Mouse (Mus musculus) right cerebral cortex, postnatal 10 days (tissue): ENCODE data around the gene Thada.

Source experiments
- DNase-seq, 2 experiments: peaks; one replicate each; pipeline ENCODE4 v3.0.0; 2021; ENCODE audit warnings: low spot score in 2 of 2

Thada gene

DNA sequence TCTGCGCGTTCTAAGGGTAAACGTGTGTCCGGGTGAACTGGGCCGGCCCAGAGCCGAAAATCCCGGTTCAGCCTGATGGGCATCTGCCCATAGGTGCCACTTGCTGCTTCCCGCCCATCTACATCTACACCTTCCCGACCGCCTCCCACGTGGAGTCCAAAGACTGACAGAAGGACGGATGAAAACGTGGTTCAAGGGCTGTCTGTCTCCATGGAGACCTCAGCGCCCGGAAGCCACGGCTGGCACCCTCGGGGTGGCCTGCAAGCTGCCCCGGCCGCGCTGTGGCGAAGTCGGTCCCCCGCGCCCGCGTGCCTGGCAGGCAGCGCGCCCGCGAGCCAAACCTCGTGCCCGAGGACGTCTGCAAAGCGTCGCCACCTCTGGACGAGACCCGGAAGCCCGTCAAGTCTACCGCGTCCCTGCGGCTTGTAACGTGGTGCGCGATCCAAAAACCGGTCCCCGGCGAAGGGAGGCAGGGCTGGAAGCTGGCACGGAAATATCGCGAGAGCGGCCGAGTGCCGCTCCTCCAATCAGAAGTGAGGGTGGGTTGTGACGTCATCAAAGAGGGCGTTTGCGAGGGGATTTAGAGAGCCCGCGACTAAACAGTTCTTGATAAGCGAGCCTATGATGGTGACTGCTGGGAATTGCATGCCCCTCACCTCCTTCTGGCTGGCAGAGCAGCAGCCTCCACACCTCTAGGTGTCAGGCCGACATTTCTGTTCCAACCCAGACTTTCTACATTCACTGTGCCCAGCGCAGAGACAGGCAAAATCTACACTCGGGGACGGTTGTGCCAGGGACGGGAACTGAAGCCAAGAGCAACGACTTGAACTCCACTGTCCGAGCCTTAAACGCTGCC lies at the start of gene Thada:
Gene Thada, minus strand, starts transcription at position 453 of the 856 bp plus-strand sequence.
- peak; percentile 98 to 99 for DNase-seq

DNA sequence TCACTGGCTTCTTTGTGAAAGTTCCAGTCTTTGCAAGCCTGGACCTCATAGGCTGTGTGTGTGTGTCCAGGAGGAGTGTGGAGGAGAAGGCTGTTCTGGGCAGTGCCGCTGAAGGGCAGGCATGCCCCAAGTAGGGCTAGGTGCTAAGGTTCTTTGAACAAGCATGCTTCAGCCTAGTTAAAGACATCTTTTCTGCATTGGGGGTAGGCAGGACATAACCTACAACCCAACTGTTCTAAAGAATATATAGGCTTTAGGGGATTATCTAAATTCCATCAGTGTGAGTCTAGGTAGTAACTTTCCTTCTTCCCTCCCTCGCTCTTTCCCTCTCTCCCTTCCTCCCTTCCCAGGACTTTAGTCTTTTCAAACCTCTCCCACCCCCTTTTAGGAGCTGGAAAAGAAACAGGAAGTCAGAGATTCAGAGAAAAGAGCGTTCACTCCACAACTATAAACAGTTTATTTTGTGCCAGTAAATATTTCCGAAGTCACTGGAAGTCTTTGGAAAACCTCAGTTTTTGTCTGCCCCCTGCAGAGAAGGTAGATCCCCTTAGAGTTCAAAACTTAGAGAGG lies 46.6 kb upstream of the Thada start:
- no peak for DNase-seq

DNA sequence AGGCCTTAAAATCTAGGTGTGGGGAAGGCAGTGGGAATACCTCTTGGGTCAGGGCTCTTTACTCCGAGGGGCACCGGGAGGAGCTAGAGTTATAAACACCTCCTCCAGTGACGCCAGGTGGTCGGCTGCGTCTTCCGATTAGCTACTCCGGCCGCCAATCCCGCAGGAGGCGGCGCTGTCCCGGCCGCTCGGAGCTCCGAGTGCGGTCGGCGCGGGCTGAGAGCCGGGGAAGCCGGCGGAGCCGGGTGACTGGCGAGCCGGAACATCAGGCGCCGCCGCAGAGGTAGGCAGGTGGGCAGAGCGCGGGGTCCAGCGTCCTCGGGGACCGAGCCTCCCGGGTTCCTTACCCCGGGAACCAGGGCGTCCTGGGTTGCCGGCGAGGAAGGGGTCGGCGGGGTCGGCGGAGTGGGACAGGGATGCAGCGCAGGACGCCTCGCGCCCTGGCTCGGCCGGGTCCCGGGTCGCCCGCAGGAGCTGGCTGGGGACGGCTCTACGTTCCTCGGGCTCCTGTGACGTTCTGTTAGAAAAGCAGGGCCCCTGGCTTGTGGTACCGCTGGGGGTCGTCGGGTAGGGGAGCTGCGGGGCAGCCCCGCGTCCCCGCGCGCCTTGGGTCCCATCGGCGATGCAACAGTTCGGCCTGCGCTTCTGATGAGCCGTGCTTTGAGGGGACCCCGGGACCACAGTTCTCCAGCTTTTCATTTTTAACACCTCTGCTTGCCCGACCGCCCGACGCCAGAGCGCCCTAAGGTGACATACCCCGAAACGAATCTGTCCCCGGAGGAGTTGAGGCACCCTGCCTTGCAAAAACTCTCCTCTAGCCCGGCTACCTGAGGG lies 45.9 kb upstream of the Thada start, which contains the start of gene Plekhh2:
Gene Plekhh2, plus strand, starts transcription at position 214 of the 834 bp plus-strand sequence.
- peak; percentile 90 to 91 for DNase-seq

DNA sequence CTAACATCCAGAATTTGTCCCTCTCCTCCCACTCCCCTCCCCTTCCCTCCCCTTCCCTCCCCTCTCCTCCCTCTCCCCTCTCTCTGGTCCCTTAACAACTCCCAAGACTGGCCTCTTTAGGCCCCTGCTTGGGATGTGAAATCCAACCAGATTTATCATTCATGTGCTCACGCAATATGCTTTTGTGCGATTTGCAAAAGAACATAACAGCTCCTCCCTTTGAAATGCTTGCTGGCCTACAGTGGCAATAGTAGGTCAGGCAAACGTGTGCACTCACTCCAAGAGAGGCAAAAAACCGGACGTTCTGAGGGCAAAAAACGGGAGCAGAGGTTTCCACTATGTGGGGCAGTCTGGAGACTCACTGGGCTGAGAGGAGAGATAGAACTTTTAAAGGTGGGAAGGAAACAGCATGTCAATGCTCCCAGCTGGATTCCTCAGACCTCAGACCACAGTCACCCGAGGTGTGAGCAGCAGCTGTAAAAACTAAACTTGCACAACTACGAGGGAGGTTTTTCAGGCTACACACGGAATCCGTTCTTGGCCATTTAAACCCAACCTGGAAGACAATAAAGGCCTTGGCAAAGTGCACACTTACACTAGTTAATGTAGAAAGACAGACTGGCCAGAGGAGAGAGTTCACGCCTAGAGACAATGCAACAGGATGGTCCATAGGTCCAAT lies 45.1 kb upstream of the Thada start:
- no peak for DNase-seq

DNA sequence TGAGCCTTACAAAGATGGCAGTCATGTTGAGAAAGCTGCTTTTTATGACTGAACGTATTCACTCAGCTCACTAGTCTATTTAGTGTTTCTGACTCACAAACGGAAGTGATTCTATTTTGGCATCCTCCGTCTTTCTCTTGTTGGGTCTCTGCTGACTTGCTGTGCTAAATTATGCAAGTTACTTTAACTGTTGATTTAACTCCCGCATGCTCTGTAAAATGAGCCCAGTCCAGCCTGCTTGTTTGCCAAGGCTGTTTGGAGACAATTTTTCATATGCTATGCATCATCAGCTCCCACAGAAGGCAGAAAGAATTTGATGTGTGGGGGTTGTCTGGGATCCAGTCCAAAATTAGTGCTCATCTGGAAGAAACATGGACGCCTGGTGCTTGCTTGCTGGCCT lies 44.4 kb upstream of the Thada start:
- DNase-seq, result peak; percentile 57 to 73

DNA sequence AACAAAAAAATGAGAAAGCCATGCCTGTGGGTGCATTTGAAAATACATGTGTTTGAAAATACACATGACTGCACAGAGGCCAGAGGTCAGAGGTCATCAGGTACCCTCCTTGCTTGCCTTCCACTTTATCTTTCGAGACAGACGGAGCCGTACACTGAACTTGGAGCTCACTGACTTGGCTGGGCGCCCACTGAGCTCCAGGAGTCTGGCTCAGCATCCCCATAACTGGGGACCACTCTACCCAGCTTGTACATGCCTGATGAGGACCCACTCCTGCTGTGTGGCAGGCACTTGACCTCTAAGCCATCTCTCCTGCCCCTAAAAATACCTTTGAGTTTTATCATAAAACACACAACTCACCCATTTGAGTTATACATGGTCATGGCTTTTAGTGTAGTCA lies 43.2 kb upstream of the Thada start:
- DNase-seq, result peak; percentile 38

DNA sequence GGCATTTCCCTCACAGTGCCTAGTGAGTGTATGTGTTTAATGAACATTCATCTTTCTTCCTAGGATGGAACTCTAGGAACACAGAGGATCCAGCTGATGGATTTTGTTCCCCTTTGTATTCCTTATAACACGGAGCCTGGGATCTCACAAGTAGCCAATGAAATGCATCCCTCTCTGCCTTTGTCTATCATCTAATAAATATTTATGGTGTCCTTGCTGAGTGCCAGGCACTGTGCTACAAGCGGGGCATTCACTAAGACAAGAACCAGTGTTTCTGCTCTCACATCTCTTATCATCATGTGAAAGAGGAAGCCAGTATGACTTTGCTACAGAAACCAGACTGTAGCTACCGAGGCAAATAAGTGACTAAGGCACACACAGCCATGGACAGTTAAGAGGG lies 42.7 kb upstream of the Thada start:
- DNase-seq, result no peak

DNA sequence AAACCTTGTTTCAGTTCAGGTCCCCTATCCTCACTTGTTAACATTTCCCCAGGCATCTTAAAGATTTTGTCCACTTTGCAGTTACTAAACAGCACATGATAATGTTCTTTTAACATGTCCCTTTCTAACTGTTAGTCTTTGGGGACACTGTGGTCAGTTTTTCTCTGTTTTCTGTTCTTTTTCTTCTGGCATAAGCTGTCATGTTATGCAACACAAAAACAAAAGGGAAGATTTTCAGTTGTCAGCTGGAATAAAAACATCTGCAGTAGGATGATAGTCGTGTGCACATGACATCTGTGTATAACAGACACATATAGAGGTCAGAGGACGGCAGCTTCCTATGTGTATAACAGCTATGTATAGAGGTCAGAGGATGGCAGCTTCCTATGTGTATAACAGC lies 39.9 kb upstream of the Thada start:
- no peak for DNase-seq

DNA sequence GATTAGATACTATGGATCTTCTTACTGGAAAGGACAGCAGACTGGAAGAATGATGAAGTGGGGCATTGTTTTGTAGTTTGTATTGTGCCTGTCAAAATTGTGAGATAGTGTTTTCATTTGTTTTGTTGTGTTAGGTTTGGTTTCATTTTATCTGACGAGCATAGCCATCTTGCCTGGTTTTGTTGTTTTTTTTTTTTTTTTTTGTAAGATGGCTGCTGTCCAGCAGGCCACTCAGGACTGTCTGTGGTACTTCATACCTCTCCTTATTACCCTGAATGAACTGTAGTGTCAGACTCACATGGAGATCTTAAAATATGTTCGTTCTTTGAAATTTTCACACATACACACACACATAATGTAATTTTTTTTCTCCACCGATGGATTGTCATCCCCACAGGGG lies 36.3 kb upstream of the Thada start:
- no peak for DNase-seq

DNA sequence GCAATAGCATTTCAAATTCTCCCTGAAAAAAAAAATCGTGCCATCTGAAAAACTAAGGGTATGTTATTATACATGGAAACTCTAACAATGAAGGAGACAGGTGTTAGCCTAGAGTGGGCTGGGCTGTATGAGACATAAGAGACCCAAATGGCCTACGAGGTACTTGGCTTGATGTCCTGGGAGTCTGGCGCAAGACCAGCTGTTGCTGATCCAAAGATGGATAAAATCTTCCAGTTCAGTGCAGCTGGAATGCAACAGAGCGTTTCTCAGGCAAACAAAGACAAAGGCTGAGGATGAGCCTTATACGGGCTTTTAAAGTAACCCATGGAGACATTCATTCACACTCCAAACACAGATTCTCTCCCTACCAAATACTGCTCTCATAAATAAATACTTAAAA lies 32.6 kb upstream of the Thada start:
- DNase-seq, result peak in 1 of 2 experiments; percentile 30

DNA sequence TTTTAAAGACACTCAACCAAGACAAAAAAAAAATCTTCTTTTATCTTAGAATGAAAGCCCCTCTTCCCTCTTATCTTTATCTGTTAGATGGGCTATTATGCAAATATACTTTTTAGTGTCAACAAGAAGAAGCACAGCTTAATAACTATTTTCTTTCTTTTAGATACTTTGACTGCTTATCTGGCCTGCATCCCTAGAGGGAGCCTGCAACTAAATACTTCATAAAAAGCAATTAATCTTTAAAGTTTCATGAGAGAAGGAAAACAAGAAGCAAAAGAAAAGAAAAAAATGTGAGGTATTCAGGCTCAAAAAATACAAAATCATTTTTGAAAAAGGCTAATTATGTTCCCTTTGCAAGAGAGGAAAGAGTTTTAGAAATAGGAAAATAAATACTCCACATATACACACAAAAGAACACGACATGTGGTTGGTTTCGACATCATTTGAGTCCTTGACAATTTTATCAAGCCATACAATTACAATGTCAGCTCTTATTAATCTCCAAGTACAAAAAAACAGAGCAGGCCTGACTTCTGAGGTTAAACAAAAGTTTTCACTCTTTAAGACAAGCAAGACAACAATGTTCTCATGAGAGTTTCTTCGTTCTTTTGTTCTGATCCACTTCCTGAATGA lies 32.1 kb upstream of the Thada start:
- DNase-seq, result no peak

DNA sequence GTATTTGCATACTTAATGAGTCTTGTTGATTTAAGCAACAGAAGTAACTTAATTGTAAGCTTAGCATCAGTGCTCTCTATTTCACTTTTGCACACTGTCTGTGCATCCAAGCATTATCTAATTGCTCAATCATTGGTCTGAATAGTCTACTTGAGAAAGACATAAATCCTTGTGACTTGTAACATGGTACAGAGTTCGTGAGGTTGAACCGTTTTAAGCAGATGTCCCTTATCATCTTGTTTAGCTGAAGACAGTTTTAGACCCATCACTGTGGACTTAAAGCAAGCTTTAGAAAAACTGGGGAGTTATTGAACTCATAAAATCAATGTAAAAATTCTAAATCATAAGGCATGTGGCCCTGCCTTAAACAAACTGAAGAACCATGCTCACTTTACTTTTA lies 31.6 kb upstream of the Thada start:
- no peak for DNase-seq

DNA sequence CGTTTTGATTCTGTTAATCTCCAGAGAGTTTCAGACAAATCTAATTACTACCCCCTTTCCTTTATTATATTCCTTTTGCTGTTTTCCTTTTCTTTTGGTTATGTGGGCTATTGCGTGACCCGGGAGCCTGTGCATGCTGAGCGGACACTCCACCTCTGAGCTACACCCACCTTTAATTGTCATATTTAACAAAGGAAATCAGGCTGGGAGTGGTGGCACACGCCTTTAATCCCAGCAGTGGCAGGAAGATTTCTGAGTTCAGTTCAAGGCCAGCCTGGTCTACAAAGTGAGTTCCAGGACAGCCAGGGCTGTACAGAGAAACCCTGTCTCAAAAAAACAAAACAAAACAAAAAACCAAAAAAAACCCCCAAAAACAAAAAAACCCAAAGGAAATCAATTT lies 31.0 kb upstream of the Thada start:
- no peak for DNase-seq

DNA sequence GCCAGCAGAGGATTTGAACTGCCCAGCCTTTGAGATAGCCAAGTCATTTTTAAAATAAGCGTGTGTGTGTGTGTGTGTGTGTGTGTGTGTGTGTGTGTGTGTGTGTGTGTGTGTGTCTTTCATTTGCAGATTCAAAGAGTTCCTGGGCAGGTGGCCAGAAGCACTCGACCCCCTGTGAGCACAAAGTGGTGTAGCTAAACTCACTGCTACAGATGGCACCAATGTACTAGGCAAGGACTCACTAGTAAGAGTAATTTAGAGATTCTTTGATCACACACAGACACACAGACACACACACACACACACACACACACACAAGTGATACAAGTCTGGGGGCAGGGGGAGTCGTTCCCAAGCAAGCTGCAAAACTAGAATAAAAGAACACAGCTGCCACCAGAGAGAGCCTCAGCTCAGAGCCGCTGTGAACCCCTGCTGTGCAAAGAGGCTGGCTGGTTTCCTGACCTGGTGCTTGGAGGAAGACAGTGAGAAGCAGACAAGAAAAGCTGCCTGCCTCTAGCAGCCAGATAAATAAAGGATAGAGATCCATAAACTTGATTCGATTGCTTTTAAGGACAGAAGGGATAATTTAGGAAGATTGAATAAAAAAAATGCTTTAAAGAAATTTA lies 26.4 kb upstream of the Thada start:
- peak; percentile 38 to 52 for DNase-seq

DNA sequence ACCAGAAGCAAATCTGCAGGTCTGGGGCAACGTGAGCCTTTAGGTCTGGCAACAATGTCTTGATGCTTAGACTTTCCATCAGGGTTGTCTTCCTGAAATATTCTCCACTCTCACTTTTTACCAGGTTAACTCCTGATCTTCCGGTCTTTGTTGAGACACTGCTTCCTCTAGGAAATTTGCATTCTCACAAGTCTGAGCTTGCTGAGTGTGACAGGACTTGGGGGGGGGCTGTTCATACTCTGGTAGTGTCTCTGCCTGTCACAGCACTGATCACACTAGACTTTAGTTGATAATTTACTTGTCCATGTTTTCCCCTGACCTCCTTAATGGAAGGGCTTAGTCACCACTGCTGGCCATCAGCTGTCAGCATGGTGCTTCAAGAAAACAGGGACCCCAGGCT lies 21.4 kb upstream of the Thada start:
- no peak for DNase-seq

DNA sequence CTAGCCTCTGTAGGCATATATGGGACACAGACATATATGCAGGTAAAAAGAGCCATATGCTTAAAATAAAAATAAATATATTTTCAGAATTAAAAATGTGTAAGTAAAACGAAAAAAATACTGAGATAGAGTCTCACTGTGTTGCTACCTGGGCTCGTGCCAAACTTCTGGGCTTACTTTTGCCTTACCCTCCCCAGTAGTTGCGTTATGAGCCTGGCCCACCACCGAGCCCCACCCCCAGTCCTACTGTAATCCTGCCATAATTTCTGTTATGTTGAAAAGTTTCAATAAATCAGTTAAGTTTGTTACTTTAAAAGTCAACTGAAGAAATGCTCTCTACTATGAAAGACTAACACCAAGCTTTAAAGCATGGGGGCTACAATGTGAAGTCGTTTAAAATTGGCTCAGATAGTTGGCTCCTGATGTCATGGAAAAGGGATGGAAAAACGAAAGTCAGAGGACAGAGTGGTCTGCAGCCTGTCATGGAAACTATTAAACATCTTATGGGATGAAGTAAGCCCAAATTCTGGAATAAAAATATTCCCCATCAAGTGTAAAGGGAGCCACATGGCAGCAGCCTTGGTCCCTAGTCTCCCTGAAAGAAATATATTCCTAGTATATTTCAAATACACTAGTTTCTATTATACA lies 17.8 kb upstream of the Thada start:
- DNase-seq, result no peak

DNA sequence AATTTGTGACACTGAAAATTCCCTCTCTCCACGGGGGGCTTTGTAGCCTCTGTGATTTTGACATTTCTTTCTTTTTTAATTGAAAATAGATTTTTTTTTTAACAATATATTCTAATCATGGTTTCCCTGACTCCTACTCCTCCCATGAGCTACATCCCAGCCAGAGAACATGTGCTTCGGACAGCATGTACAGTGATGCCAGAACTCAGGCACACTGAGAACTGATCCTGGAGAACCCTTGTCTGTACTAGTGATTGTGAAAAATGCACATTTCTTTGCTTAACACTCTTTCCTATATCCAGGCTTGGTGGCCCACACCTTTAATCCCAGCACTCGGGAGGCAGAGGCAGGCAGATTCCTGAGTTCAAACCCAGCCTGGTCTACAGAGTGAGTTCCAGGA lies 16.8 kb upstream of the Thada start:
- DNase-seq, result no peak

DNA sequence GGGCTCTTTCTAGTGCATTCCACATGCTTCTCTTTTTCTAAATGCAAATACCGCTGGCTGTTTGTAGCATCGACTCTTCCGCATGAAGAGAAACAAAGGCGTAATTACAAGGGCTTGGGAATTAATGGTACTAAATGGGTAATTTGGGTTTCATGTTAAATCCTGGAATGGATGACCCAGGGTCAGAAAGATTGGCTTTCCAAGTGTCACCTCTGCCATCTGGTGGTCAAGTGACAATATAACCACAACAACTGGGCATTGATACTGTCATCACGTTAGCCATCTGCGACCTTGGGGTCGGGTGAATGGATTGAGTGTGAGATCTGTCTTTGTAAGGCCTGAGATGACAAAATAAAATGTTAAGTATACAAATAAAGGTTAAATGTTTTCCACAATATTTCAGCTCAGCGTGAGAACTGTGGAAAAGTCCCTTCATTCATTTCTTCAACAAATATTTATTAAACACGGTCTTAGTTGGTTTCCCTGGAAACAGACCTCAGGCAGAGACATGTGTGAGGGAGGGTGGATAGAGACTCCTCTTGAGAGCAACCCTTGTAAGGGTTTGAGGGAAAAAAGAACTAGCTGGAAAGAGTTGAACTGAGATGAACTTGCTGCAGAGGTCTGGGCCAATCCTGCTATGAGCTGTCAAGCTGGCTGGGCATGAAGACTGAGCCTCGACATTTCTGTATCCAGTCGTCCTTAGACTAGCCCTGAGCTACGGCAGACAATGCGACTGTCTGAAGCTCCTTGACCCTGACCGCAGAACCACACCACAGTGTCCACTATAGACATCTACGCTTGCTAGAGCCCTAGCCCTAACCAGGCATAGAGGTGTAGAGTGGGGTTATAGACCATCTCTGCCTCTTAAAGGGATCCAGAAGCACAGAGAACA lies 14.7 kb upstream of the Thada start:
- no peak for DNase-seq

DNA sequence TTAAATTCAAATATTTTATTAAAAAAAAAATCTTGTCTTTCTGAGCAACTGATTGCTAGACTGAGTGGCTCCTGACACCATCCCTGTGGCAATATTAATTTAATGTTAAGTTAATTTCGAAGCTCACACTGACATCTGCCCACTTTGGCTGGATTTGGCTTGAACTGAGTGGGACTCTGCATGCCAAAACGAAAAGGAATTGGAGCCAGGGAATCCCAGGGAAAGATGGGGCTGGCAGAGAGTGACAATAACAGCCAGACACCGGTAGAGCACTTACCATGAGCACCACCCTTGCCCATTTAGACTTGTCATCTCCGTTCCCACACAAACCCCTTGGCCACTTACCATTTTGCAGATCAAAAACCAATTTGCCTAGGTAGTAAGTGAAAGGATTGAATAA lies 12.3 kb upstream of the Thada start:
- DNase-seq, result no peak
